Mouse (Mus musculus) 3134 (cell line): ENCODE measurements around the gene Rps27a.

Experiments
- DNase-seq: peaks from one replicate; pipeline ENCODE4 v3.0.0-alpha.2; 2011; ENCODE audit warnings: low spot score; ENCODE audit not compliant: insufficient read length; ENCODE audit errors: extremely low read depth

Gene Rps27a

DNA sequence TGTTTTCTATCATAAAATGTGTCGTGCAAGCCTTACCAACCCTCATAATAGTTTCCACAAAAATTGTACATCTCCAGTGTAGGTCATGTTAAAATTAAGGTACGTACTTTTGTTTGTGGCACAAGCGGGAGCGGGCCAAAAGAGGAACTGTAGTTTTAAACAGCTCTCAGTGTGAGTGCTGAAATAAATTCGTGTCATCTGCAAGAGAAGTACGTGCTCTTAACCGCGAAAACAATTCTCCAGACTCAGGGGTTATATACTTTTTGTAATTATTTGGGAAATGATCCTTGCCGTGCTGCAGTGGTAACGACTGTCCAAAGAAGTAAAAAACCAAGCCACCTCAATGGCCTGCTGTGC is 33.6 kb downstream of the Rps27a start:
- no peak for DNase-seq

GRCm38 (mm10) chr11:29512818-29513535 is 34.9 kb downstream of the Rps27a start:
- no peak for DNase-seq

DNA sequence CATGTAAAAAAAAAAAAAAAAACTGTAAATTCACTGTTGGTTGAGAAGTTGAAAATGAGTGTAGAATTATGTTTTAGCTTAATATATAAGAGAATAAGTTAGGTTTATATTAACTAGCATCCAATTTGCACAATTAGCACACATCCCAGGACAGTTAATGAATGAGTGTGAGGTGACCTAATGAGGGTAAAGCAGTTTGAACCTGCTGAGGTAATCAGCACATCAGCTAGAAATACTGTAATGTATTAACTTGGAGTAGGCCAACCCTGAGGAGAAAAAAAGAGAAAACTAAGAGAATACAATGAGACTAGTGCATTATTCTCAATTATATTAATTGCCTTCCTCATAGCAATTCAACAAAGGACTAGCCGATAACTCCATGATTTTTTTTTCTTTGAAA is 38.5 kb downstream of the Rps27a start:
- DNase-seq: no peak

GRCm38 (mm10) chr11:29504899-29505625 is 42.8 kb downstream of the Rps27a start:
- no peak for DNase-seq

DNA sequence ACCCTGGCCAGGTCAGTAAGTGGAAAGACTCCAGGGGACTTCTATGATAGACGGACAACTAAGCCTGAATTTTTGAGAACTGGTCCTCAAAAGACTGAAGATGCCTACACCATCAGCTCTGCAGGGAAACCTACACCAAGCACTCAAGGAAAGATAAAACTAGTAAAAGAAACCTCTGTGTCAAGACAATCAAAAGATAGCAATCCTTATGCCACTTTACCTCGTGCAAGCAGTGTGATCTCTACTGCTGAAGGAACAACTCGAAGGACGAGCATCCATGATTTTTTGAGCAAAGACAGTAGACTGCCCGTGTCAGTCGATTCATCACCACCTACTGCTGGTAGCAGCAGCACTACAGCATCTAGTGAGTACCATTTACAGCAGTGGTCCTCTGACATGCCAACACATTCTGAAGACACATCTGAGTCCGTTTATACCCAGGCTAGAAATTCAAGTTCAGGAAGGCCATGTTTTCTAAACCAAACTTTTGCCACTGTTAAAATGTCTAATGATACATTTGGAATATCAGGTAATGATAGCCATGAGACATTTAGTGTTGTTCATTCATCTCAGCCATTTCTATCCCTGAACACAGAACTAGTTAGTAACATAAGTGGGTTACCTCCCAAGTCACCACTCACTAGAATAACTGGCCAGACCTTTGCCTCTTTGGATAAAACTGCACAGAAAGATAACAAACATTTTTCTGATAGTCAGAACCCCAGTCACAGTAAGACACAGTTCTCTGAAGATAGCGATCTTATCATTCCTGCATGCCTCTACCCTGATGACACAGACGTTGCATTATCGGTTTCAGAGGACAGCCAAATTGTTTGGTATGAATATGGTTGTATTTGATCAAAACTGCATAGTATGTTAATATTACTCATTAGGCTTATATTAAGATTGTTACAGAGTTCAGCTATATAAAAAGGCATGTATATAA is 43.7 kb downstream of the Rps27a start:
- DNase-seq: no peak

GRCm38 (mm10) chr11:29496962-29497361 is 50.9 kb downstream of the Rps27a start:
- no peak for DNase-seq
